Mouse (Mus musculus): ENCODE measurements around the gene Brd7.

Brd7 gene

DNA sequence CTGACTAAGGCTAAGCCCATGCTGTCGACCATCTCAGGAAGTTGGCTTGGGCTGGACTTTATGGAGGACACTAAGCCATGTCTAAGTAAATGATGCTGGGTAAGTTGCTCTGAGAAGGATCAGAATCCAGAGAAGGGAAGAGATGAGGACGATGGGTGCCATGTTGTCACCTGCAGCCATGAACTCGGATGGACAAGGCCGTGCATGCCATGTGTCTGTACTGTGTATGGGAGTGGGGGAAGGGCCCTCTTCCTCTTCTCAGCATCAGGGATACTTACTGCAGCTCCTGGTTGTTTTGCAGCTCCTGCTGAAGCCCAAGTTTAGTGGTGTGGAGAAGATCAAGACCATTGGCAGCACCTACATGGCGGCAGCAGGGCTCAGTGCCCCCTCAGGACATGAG is 36.2 kb downstream of the Brd7 start:
- no peak for TF ChIP-seq GATA4 (IDR thresholded peaks at IDR 0.05; ENCODE audit: insufficient replicate concordance, low read length)

DNA sequence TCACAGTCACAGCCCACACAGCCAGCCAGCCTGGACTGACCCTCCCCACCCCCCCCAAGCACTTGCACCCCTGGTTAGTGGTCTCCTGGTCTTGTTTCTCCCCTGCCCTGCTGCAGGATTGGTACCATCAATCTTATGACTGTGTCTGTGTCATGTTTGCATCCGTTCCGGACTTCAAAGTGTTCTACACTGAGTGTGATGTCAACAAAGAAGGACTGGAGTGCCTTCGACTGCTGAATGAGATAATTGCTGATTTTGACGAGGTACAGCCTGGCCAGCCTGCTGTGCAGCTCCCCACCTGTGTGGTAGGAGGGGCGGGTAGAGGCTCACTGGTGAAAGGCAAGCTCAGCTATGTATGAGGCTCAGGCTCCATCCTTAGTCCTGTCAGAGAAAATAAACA is 36.7 kb downstream of the Brd7 start:
- no peak for TF ChIP-seq GATA4 (IDR thresholded peaks at IDR 0.05; ENCODE audit: insufficient replicate concordance, low read length)

DNA sequence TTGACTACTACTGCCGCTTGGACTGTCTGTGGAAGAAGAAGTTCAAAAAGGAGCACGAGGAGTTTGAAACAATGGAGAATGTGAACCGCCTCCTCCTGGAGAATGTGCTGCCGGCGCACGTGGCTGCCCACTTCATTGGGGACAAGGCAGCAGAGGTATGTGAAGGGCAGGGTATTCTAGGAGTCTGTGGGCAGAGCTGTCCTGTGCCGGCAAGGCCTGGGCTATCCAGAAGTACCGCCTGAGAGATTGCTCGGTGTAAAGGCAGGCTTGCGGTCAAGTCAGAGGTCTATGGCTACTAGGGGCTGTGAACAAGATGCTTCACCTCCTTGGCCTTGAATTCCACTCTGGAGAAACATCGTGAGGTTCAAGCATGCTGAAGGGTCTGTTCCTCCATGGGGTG is 37.2 kb downstream of the Brd7 start:
- TF ChIP-seq GATA4 (IDR thresholded peaks at IDR 0.05; ENCODE audit: insufficient replicate concordance, low read length): no peak

DNA sequence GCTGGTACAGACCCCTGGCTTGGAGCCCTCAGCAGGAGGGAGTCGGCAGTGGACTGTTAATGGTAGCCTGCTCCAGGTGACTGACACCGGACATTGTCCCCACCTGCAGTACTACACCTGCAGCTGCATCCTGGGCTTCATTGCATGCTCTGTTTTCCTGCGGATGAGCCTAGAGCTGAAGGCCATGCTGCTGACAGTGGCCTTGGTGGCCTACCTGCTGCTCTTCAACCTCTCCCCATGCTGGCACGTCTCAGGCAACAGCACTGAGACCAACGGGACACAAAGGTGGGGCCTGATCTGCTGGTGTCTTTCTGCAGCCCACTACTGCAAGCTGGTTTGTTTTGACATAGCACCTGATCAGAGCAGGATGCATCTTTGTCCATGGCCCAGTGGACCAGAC is 38.5 kb downstream of the Brd7 start:
- no peak for TF ChIP-seq GATA4 (IDR thresholded peaks at IDR 0.05; ENCODE audit: insufficient replicate concordance, low read length)

DNA sequence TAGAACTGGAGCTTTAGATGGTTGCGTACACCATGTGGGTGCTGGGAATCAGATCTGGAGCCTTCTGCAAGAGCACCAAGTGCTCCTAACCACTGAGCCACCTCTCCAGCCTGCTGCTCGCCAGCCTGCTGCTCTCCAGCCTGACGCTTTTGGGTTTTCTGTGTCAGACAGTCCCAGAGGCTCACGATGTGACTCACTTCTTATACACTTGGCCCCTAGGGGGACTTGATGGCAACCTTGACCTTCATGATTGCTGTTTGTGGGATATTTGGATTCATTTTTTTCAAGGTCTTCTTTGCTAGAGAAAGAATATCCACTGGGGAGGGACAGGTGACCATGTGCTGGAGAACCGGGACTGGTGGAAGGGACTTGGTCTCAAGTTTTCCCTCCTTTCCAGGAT is 40.6 kb downstream of the Brd7 start:
- TF ChIP-seq GATA4 (IDR thresholded peaks at IDR 0.05; ENCODE audit: insufficient replicate concordance, low read length): no peak

DNA sequence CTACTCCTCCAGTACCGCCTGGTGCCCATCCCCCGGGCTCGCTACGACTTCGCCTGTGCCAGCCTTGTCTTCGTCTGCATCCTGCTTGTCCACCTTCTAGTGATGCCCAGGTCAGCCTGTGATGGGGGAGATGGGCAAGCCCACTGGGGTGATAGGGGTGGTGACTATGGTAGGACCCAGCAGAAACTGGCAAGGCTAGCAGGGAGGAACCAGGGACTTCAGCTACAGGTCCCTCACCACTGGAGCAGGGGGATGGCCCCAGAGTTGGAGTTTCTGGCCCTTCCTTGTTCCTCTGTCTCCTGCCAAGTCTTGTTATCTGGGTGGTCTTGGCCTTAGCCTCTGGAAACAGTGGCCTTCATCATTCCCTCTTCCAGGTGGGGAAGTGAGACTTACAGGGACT is 41.9 kb downstream of the Brd7 start:
- TF ChIP-seq GATA4 (IDR thresholded peaks at IDR 0.05; ENCODE audit: insufficient replicate concordance, low read length): no peak

DNA sequence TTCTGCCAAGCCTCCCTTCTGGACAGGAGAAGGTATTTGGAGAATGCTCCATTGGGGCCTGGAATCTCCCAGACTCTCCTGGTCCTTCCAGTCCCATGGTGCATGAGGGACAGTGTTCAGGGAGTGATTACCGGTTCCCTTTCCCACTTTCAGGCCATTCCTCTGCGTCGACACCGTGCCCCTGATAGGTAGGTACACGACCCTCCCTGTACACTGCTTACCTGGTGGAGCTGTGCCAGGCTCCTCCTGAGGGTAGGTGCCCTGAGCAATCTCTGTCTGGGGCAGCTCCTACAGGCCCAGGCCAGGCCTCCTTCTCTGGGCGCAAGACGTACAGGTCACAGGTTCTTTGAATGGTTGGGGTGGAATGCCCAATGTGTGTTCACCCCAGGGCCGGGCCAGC is 43.8 kb downstream of the Brd7 start:
- TF ChIP-seq GATA4 (IDR thresholded peaks at IDR 0.05; ENCODE audit: insufficient replicate concordance, low read length): no peak

DNA sequence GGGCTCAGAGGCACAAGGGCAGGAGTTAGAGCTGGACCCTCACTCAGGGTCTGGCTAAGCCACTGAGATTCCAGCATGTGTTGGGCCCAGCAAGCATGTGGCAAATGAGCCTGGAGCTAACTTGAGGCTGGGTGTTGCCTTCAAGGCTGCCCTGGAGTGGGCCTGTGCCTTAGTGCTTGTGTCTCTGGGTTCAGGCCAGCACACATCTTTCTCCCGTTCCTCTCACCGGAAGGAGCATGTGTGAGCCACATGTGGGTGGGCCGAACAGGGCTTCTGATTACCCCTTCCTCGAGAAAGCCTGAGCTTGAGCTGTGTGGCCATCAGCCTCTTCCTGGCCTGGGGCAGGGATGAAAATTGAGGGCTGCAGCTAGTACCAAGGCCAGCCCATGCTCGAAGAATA is 44.7 kb downstream of the Brd7 start:
- TF ChIP-seq GATA4 (IDR thresholded peaks at IDR 0.05; ENCODE audit: insufficient replicate concordance, low read length): no peak

DNA sequence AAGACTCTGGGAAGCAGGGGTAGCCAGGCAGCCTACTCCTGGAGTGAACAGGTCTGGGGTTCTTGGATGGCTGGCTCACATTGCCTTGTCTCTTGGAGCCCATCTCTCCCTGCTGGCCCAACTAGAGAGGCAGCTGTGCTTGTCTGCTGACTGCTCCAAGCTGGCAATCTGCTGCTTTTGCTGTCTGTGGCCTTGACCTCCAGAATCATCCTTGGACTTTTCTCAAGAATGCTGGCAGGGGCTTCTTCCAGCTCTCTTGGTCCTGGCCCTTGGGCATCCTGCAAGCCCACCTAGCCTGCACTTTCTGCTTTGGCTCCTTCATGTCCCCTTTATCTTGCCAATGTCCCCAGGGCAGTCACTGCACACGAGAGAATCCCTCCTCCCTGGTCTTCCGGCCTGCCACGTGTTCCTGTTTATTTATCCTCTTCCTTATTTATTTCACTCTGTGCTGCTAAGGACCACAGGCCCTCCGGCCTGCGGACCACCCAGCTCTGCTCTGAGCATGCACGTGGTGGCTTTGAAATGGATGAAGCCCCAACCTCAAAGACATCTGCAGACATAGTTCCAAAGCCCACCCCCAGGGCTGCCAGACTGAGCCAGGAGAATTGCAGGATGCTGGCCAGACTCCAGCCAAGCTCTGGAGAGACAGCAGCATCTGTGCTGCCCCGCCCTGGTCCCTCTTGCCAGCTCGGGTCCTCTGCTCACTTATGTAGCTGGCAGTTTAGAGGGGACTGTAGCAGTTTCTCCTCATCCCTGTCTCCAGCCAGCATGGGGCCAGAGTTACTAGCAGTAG is 45.7 kb downstream of the Brd7 start:
- no peak for TF ChIP-seq GATA4 (IDR thresholded peaks at IDR 0.05; ENCODE audit: insufficient replicate concordance, low read length)

DNA sequence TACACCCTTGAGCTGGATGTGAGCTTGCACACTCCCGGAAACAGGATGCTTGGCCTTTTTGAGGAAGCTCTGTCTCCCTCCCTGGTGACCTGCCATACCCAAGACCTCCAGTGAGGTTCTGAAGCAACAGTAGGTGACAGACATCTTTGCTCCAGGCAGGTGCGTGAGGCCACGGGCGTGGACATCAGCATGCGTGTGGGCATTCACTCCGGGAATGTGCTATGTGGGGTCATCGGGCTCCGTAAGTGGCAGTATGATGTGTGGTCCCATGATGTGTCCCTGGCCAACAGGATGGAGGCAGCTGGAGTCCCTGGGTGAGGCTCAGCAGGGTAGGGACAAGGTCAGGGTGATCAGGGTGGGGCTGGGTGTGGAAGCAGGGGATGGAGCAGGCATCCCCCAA is 46.7 kb downstream of the Brd7 start:
- TF ChIP-seq GATA4 (IDR thresholded peaks at IDR 0.05; ENCODE audit: insufficient replicate concordance, low read length): no peak

DNA sequence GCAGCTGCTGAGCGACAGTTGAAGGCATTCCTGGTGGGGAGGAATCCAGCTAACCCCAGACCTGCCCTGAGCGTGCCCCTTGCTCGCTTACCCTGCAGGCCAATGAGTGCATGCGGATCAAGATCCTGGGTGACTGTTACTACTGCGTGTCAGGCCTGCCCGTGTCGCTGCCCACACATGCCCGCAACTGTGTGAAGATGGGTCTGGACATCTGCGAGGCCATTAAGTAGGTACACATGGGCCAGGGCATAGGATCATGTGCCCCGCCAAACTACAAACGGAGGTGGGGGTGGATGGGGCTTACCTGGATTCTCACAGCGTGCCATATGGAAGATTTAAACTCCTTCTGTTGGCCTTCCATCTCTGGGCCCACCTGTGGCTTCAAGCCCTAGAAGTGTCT is 48.0 kb downstream of the Brd7 start:
- TF ChIP-seq GATA4 (IDR thresholded peaks at IDR 0.05; ENCODE audit: insufficient replicate concordance, low read length): no peak

DNA sequence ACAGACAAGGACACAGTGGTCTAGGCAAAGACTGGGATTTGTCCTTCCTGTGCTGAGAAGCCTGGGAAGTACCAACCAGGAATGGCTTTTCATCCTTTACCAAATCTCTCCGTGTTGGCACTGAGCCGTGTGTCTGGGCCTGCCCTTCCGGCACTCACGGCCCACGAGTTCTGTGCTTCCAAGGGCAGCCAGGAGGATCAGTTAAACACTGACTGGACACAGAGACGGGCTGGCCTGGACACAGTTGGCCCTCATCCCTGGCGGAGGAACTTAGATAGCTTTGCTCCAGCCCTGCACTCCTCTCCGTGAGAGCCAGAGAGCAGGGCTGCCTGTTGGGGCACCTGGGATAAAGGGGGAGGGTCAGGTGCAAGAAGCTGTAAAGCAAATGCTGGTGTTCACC is 49.0 kb downstream of the Brd7 start:
- no peak for TF ChIP-seq GATA4 (IDR thresholded peaks at IDR 0.05; ENCODE audit: insufficient replicate concordance, low read length)

DNA sequence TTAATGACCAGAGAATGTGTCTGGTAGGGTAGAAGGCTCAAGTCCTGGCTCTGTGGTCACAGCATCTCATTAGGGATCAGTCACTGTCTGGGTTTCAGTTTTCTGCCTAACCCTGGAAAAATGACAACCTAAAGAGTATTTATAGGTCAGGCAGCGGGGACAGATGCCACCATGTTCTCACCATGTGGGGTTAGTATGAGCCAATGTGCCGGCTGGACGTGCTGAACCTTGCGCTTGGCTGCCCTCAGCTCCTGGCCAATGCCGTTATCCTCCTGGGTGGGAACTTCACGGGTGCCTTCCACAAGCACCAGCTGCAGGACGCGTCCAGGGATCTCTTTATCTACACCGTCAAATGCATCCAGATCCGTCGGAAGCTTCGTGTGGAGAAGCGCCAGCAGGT is 51.7 kb downstream of the Brd7 start:
- TF ChIP-seq GATA4 (IDR thresholded peaks at IDR 0.05; ENCODE audit: insufficient replicate concordance, low read length): no peak

DNA sequence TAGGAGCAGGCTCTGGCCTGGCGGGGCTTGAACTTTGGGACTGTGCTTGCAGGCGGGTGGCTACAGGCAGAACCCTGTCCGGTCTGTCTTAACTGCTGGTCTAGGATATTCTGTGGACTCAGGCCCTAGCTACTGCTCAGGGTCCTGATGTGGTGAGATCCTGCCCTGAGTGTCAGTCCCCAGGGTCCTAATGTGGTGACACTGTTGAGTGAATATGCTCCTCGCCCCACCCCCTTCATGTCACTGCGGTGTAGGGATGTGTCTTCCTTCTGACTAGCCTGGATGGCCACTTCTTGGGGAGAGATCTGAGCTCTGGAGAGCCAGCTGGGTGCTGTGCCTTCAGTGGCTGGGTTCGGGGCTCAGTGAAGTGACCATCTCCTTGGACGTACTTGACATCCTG is 52.1 kb downstream of the Brd7 start:
- TF ChIP-seq GATA4 (IDR thresholded peaks at IDR 0.05; ENCODE audit: insufficient replicate concordance, low read length): no peak

DNA sequence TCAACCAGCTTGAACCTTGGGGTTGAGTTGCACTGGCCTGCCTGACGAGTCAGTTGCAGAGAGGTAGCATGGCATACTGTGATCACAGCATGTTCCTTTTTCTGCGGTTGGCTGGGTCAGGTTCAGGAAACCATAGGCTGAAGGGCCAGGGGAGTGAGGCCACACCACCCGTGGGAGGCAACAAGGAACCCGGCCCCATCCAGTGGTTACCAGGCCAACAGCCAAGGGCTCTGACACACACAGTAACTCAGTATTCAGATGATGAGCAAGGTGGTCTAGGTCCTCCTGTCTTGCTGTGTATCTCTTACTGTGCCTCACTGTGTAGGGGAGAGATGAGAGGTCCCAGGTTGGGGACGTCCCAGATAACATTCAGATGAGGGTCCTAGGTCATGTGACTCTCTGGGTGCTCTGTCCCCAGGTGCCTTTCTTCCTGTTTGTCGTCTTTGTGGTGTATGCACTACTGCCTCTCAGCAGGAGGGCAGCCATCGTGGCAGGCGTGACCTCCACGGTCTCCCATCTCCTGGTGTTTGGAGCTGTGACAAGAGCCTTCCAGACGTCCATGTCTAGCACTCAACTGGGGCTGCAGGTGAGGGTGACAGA is 52.6 kb downstream of the Brd7 start:
- no peak for TF ChIP-seq GATA4 (IDR thresholded peaks at IDR 0.05; ENCODE audit: insufficient replicate concordance, low read length)

DNA sequence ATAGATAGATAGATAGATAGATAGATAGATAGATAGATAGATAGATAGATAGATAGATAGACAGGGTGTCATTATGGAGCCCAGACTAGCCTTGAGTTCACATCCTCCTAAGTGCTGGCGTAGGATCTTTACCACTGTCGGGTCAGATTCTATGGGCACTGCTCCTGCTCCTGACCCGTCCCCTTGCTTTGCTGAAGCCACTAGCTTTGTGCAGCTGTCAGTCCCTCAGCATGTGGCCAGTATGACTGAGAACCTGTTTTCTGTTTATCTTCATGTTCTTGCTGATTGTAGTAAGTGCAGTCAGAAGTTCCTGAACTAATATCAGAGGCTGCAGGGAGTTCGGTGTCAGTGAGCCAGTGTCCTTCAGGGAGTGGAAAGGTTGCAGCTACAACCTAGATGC is 54.3 kb downstream of the Brd7 start:
- TF ChIP-seq GATA4 (IDR thresholded peaks at IDR 0.05; ENCODE audit: insufficient replicate concordance, low read length): no peak

DNA sequence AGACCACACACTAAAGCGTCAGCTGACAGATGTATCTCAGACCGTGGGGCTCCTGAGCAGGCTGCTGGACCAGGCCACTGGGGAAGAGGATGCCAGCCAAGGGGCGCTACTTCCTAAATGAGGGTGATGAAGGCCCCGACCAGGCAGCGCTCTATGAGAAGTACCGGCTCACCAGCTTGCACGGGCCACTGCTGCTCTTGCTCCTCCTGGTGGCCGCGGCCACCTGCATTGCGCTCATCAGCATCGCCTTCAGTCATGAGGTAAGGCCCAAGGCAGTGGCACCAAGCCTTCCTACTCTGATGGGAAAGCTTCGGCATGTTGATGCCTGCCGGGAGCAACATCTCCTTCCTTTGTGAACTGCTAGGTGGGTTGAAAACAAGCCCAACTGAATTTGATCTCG is 55.5 kb downstream of the Brd7 start:
- TF ChIP-seq GATA4 (IDR thresholded peaks at IDR 0.05; ENCODE audit: insufficient replicate concordance, low read length): no peak

Measured in liver, adult (tissue).